Mouse (Mus musculus): ENCODE measurements around the gene Gm19402.
"Not testable (repeated sequence)": the region's sequence is repeated elsewhere in the genome, so short reads cannot be mapped to it uniquely, and the experiment has no call there.

The Gm19402 gene

GRCm38 (mm10) chr10:77690356-77690807 is at the start of gene Gm19402:
Gene Gm19402, minus strand, starts transcription at chr10:77690757.
- not testable (repeated sequence) for DNase-seq (ENCODE audit: low read depth, low spot score)

DNA sequence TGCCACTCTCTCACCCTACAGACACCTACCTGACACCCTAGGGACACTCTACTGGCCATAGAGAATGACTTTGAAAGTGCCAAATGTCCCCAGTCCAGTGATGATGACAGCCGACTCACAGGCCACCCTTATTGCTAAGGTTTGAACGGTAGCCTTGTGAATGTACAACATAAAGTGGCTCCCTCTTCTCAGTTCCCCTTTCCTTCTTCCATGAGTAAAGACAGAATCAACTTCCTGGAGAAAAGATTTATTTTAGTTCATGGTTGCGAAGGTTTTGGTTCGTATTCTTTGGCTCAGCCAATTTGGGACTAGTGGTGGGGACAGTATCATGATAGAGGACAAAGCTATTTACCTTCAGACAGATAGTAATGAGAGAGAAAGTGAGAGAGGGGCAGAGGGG is 48.4 kb upstream of the Gm19402 start:
- DNase-seq (ENCODE audit: low read depth, low spot score), result no peak

GRCm38 (mm10) chr10:77735928-77736327 is 45.4 kb upstream of the Gm19402 start:
- no peak for DNase-seq (ENCODE audit: low read depth, low spot score)

- DNase-seq (ENCODE audit: low read depth, low spot score), result no peak
Measured at GRCm38 (mm10) chr10:77729241-77729640, 38.7 kb upstream of the Gm19402 start.

GRCm38 (mm10) chr10:77728280-77728679 is 37.7 kb upstream of the Gm19402 start:
- no peak for DNase-seq (ENCODE audit: low read depth, low spot score)

DNA sequence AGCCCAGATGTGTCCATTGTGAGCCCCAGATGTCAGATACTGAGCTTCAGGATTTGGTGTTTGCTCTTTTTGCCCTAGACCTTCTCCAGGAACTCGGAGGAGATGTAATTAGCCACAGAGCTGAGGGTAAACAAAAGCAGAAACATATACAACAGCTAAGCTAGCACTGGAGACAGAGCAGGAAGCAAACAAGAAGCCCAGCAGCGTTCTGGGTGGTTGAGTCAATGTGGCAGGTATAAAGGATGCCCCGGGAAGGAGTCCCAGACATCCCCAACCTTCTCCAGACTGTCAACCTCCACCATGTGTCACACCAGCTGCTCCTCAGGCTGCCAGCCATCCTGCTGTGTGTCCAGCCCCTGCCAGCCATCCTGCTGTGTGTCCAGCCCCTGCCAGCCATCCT is 35.6 kb upstream of the Gm19402 start, which contains the start of gene Gm10100:
TSS of gene Gm10100 (plus strand) at position 301 of the 400 bp plus-strand sequence.
- DNase-seq (ENCODE audit: low read depth, low spot score), result no peak

GRCm38 (mm10) chr10:77724855-77725254 is 34.3 kb upstream of the Gm19402 start:
- DNase-seq (ENCODE audit: low read depth, low spot score), result no peak

DNA sequence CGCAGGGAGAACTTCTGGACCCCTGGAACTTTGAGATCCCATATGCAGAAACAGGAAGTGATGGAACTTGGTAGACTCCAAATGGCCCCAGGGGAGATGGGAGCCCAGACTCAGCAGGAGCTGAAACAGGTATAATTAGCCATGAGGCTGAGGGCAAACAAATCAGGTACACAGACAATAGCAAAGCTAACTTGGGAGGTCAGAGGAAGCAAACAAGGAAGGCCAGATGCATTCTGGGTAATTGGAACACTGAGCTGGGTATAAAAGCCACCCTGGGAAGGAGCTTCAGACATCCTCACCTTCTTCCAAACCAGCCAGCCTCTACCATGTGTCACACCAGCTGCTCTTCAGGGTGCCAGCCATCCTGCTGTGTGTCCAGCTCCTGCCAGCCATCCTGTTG is 29.7 kb upstream of the Gm19402 start, which contains the start of gene Krtap12-1:
TSS of gene Krtap12-1 (plus strand) at position 301 of the 400 bp plus-strand sequence.
- DNase-seq (ENCODE audit: low read depth, low spot score), result not testable (repeated sequence)

DNA sequence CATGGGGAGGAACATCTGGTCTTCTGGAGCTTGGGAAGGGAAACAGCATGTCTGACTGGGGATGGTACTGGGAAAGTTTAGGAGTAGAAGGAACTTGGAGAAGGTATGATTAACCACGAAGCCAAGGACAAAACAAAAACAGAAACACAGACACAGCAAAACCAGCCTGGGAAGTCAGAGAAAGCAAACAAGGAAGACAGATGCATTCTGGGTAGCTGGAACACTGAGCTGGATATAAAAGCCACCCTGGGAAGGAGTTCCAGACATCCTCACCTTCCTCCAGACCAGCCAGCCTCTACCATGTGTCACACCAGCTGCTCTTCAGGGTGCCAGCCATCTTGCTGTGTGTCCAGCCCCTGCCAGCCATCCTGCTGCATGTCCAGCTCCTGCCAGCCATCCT is 24.9 kb upstream of the Gm19402 start, which contains the start of gene Gm10142:
TSS of gene Gm10142 (plus strand) at position 301 of the 400 bp plus-strand sequence.
- DNase-seq (ENCODE audit: low read depth, low spot score), result no peak

- no peak for DNase-seq (ENCODE audit: low read depth, low spot score)
Measured at GRCm38 (mm10) chr10:77713734-77714133, 23.2 kb upstream of the Gm19402 start.

DNA sequence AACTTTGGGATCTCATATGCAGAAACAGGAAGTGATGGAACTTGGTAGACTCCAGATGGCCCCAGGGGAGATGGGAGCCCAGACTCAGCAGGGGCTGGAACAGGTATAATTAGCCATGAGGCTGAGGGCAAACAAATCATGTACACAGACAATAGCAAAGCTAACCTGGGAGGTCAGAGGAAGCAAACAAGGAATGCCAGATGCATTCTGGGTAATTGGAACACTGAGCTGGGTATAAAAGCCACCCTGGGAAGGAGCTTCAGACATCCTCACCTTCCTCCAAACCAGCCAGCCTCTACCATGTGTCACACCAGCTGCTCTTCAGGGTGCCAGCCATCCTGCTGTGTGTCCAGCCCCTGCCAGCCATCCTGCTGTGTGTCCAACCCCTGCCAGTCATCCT is 20.6 kb upstream of the Gm19402 start, which contains the start of gene Gm10024:
TSS of gene Gm10024 (plus strand) at position 301 of the 400 bp plus-strand sequence.
- not testable (repeated sequence) for DNase-seq (ENCODE audit: low read depth, low spot score)

DNA sequence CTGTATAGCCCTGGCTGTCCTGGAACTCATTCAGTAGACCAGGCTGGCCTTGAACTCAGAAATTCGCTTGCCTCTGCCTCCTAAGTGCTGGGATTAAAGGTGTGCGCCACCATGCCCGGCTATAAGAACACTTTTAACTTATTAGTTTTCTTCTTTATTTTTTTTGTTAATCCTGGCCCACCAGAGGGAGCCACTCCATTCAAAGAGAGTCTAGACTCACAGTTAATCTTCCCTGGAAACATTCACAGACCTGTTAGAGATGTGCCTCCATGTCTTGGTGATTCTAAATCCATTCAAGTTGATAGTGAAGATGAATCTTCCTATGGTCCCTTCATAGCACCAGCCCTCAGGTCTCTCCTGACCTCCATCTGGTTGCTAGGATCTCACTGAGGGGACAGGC is 19.3 kb upstream of the Gm19402 start:
- DNase-seq (ENCODE audit: low read depth, low spot score), result no peak

- DNase-seq (ENCODE audit: low read depth, low spot score), result no peak
Measured at GRCm38 (mm10) chr10:77706326-77706725, 15.8 kb upstream of the Gm19402 start, which contains the start of gene Gm10272. Gene Gm10272, plus strand, starts transcription at chr10:77706626.

- DNase-seq (ENCODE audit: low read depth, low spot score), result no peak
Measured at GRCm38 (mm10) chr10:77697133-77697532, 6.6 kb upstream of the Gm19402 start, which contains the start of gene Gm9508. Gene Gm9508, minus strand, starts transcription at chr10:77697233.

- no peak for DNase-seq (ENCODE audit: low read depth, low spot score)
Measured at GRCm38 (mm10) chr10:77687021-77687420, 3.5 kb downstream of the Gm19402 start.

GRCm38 (mm10) chr10:77685895-77686664 is 4.5 kb downstream of the Gm19402 start, which contains the start of gene Tspear:
Gene Tspear, plus strand, starts transcription at chr10:77686569.
- DNase-seq (ENCODE audit: low read depth, low spot score), result no peak

GRCm38 (mm10) chr10:77684181-77684580 is 6.4 kb downstream of the Gm19402 start:
- DNase-seq (ENCODE audit: low read depth, low spot score), result no peak

- no peak for DNase-seq (ENCODE audit: low read depth, low spot score)
Measured at GRCm38 (mm10) chr10:77682994-77683393, 7.6 kb downstream of the Gm19402 start.

- DNase-seq (ENCODE audit: low read depth, low spot score), result no peak
Measured at GRCm38 (mm10) chr10:77677562-77677961, 13.0 kb downstream of the Gm19402 start.

DNA sequence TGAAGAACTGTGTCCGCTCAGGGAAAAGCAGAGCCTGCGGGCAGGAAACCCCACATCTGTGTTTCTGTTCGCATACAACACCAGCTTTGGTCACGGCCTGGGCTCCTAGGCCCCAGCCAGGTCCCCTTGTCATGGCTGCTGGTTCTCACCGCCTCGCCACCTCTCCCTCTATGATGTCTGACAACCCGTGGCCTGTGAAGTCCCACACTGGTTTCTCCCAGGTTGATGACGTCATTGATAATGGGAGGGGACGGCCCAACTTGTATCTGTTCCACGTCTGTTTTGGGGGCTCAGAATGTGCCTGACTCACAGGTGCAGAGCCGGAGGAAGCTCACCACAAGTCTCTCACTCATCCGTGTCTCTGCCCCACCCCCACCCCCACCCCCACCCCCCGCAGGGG is 16.8 kb downstream of the Gm19402 start:
- no peak for DNase-seq (ENCODE audit: low read depth, low spot score)

DNA sequence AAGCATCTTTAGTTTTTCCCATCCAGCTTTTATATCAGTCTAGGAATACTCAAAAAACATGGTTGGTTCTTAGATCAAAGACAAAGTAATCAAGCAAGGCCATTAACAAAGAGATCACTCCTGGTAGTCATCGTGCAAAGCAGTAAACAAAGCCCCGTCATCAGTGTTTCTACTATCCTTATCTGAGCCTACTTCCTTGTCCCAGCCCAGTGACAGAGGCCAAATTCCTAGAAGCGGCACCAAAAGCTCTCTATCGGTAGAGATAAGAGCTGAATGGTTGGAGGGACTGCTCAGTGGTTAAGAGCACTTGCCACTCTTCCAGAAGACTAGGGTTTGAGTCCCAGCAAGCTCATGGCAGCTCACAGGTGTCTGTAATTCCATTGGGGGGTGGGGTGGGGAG is 19.0 kb downstream of the Gm19402 start:
- DNase-seq (ENCODE audit: low read depth, low spot score), result no peak

DNA sequence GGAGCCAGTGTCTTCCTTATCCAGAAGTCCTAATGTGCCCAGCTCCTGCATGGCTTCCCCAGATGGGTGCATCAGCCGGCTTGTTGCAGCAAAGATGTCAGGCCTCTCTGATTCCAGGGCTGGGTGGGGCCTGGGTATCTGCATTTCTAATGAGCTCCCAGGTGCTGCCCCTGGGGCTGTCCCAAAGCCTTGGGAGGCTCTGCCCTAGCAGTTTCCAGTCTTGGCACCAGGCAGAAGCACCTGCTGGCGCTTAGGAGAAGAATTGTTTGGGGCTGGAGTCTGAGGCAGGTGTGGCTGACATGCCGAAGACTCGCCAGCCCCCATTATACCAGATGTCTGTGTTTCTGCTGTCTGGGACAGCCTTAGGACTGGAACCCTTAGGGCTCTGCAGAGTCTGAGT is 19.8 kb downstream of the Gm19402 start:
- no peak for DNase-seq (ENCODE audit: low read depth, low spot score)

GRCm38 (mm10) chr10:77667402-77667801 is 23.2 kb downstream of the Gm19402 start:
- no peak for DNase-seq (ENCODE audit: low read depth, low spot score)
